Mouse (Mus musculus) cerebellum, adult 2 months (tissue): ENCODE data around the gene Ebf1.
A peak's percentile ranks its signal among the peaks of the same experiment; 100 is the strongest.

Experiments used
- CTCF ChIP-seq: fragments of 200-500 bp; IDR thresholded peaks from 2 replicates; pipeline ENCODE4 v1.5.1; 2011; ENCODE audit warnings: low read depth, mild to moderate bottlenecking, control low read depth, low read length, moderate library complexity, borderline replicate concordance; ENCODE audit not compliant: insufficient read depth
- POLR2A ChIP-seq: fragments of 200-500 bp; IDR thresholded peaks from 2 replicates; pipeline ENCODE4 v1.6.1; 2011; ENCODE audit warnings: low read length, control low read depth, borderline replicate concordance; ENCODE audit not compliant: insufficient read depth

GRCm38 (mm10) chr11:44832227-44832939 lies 215.3 kb downstream of the Ebf1 start:
- peak; percentile 30; the same call in 1 of the 2 replicates for TF ChIP-seq CTCF
- no peak for TF ChIP-seq POLR2A
